Mouse (Mus musculus) forebrain, embryonic 15.5 days (tissue): ENCODE data around the gene Tmem94. TPM values are rescaled to one million over a fixed set of nuclear protein-coding genes. Genes with fewer than 3 reads are reported as not detected.

ENCODE experiments used
- ATAC-seq: fragments of 200-750 bp; cut with Nextera tagmentation; replicated peaks from 2 replicates; pipeline ENCODE4 v1.8.0; 2017; ENCODE audit warnings: mild to moderate bottlenecking, moderate TSS enrichment, moderate library complexity
- H3K27ac ChIP-seq: fragments of 300-500 bp; sonication (generic); replicated peaks from 2 replicates; pipeline ENCODE4 v1.5.1; 2015; ENCODE audit warnings: mild to moderate bottlenecking, inconsistent platforms
- H3K27me3 ChIP-seq: fragments of 300-500 bp; sonication (generic); 2 replicates; pipeline ENCODE4 v1.6.1; 2015; ENCODE audit warnings: inconsistent platforms
- H3K36me3 ChIP-seq: fragments of 300-500 bp; sonication (generic); 2 replicates; pipeline ENCODE4 v1.6.1; 2015; ENCODE audit warnings: mild to moderate bottlenecking, inconsistent platforms
- H3K4me1 ChIP-seq: fragments of 300-500 bp; sonication (generic); 2 replicates; pipeline ENCODE4 v1.6.1; 2015; ENCODE audit warnings: inconsistent platforms
- H3K4me2 ChIP-seq: fragments of 300-500 bp; sonication (generic); replicated peaks from 2 replicates; pipeline ENCODE4 v1.6.1; 2015; ENCODE audit warnings: mild to moderate bottlenecking, inconsistent platforms
- H3K4me3 ChIP-seq: fragments of 300-500 bp; sonication (generic); 2 replicates; pipeline ENCODE4 v1.5.1; 2015; ENCODE audit warnings: mild to moderate bottlenecking, inconsistent platforms
- H3K9ac ChIP-seq: fragments of 300-500 bp; sonication (generic); replicated peaks from 2 replicates; pipeline ENCODE4 v1.6.1; 2015; ENCODE audit warnings: mild to moderate bottlenecking, inconsistent platforms
- H3K9me3 ChIP-seq: fragments of 300-500 bp; sonication (generic); 2 replicates; pipeline ENCODE4 v1.6.1; 2016; ENCODE audit warnings: inconsistent platforms
- WGBS: fragments of 180-500 bp; shearing (Covaris S2); methylation state at CpG from one replicate; pipeline ENCODE4 v1.1.7; 2015; ENCODE audit warnings: mixed read lengths; 5-methylcytosine and 5-hydroxymethylcytosine counted together
- polyA plus RNA-seq: library from polyadenylated mRNA; unstranded; fragments of >200 nt; fragmentation: Nextera tagmentation; extraction: Ambion mirVana; gene quantifications from 2 replicates; pipeline ENCODE4 v1.2.1, GENCODE M21; 2015

Gene Tmem94
- 27.6 and 29.8 TPM in 2 replicates for polyA plus RNA-seq

- H3K9me3 ChIP-seq: no peaks in the 10 kb centered on the region
- peak within 1 kb of the TSS; percentile 55 for H3K4me2 ChIP-seq
- no peaks in the 10 kb centered on the region for H3K36me3 ChIP-seq
- H3K27ac ChIP-seq: peak within 1 kb of the TSS; percentile 91
- peak within 1 kb of the TSS; percentile 74 for H3K4me3 ChIP-seq
- peak; percentile 97 for ATAC-seq
- WGBS: under 1% methylated on average over 32 of the region's 32 CpGs
- H3K4me1 ChIP-seq: peaks cover 37% of the 10 kb centered on the region
- H3K9ac ChIP-seq: peak within 1 kb of the TSS; percentile 83
- H3K27me3 ChIP-seq: no peaks in the 10 kb centered on the region
These were observed at the start of gene Tmem94 for GRCm38 (mm10) chr11:115765103-115765606. Gene Tmem94 (plus strand): TSS chr11:115765433.

GRCm38 (mm10) chr11:115716410-115717338 lies 48.6 kb upstream of the Tmem94 start:
- Histone ChIP-seq H3K27ac (no peak overlapping the region), H3K4me2 (no peak overlapping the region), H3K27me3 (no peaks in the 10 kb centered on the region), H3K9ac (no peak overlapping the region), H3K9me3 (no peaks in the 10 kb centered on the region), H3K4me3 (no peak overlapping the region), H3K4me1 (no peaks in the 10 kb centered on the region), H3K36me3 (no peaks in the 10 kb centered on the region)
- WGBS: 67% methylated on average over 15 of the region's 15 CpGs
- ATAC-seq: no peak

- Histone ChIP-seq H3K4me1 (no peaks in the 10 kb centered on the region), H3K4me3 (no peak overlapping the region), H3K9me3 (no peaks in the 10 kb centered on the region), H3K9ac (no peak overlapping the region), H3K27me3 (no peaks in the 10 kb centered on the region), H3K27ac (no peak overlapping the region), H3K4me2 (no peak overlapping the region), H3K36me3 (no peaks in the 10 kb centered on the region)
- WGBS: 54% methylated on average over 8 of the region's 8 CpGs
- ATAC-seq: no peak
These were observed 47.4 kb upstream of the Tmem94 start for GRCm38 (mm10) chr11:115717660-115718390.

- Histone ChIP-seq H3K27ac (no peak overlapping the region), H3K36me3 (no peaks in the 10 kb centered on the region), H3K9me3 (no peaks in the 10 kb centered on the region), H3K9ac (no peak overlapping the region), H3K4me2 (no peak overlapping the region), H3K4me1 (no peaks in the 10 kb centered on the region), H3K27me3 (no peaks in the 10 kb centered on the region), H3K4me3 (no peak overlapping the region)
- no peak for ATAC-seq
- WGBS: 15% methylated on average over 14 of the region's 14 CpGs
These were observed 42.6 kb upstream of the Tmem94 start for GRCm38 (mm10) chr11:115722638-115723037.

- no peaks in the 10 kb centered on the region for H3K9me3 ChIP-seq
- no peak overlapping the region for H3K9ac ChIP-seq
- no peaks in the 10 kb centered on the region for H3K36me3 ChIP-seq
- no peak overlapping the region for H3K27ac ChIP-seq
- no peak for ATAC-seq
- H3K4me2 ChIP-seq: no peak overlapping the region
- 83% methylated on average over 2 of the region's 2 CpGs for WGBS
- H3K27me3 ChIP-seq: no peaks in the 10 kb centered on the region
- H3K4me1 ChIP-seq: no peaks in the 10 kb centered on the region
- no peak overlapping the region for H3K4me3 ChIP-seq
These were observed 42.0 kb upstream of the Tmem94 start for GRCm38 (mm10) chr11:115723231-115723630.

- H3K9me3 ChIP-seq: no peaks in the 10 kb centered on the region
- no peak overlapping the region for H3K4me3 ChIP-seq
- H3K27ac ChIP-seq: peak overlapping the region; percentile 38
- H3K36me3 ChIP-seq: no peaks in the 10 kb centered on the region
- H3K4me1 ChIP-seq: peaks cover 8% of the 10 kb centered on the region; the same call in 1 of the 2 replicates
- WGBS: 50% methylated on average over 11 of the region's 11 CpGs
- H3K27me3 ChIP-seq: no peaks in the 10 kb centered on the region
- no peak for ATAC-seq
- H3K4me2 ChIP-seq: no peak overlapping the region
- no peak overlapping the region for H3K9ac ChIP-seq
These were observed 31.1 kb upstream of the Tmem94 start for GRCm38 (mm10) chr11:115734041-115734686.

- Histone ChIP-seq H3K9me3 (no peaks in the 10 kb centered on the region), H3K4me1 (peaks cover 8% of the 10 kb centered on the region; the same call in 1 of the 2 replicates), H3K4me3 (no peak overlapping the region), H3K9ac (no peak overlapping the region), H3K4me2 (no peak overlapping the region), H3K27me3 (no peaks in the 10 kb centered on the region), H3K27ac (no peak overlapping the region), H3K36me3 (no peaks in the 10 kb centered on the region)
- 27% methylated on average over 10 of the region's 10 CpGs for WGBS
- ATAC-seq: no peak
These were observed 27.5 kb upstream of the Tmem94 start for GRCm38 (mm10) chr11:115737608-115738208.

- H3K4me2 ChIP-seq: no peak overlapping the region
- H3K4me3 ChIP-seq: no peak overlapping the region
- H3K9ac ChIP-seq: no peak overlapping the region
- no peaks in the 10 kb centered on the region for H3K36me3 ChIP-seq
- 63% methylated on average over 13 of the region's 13 CpGs for WGBS
- no peak overlapping the region for H3K27ac ChIP-seq
- peaks cover 8% of the 10 kb centered on the region; the same call in 1 of the 2 replicates for H3K4me1 ChIP-seq
- H3K9me3 ChIP-seq: no peaks in the 10 kb centered on the region
- ATAC-seq: no peak
- no peaks in the 10 kb centered on the region for H3K27me3 ChIP-seq
These were observed 26.9 kb upstream of the Tmem94 start for GRCm38 (mm10) chr11:115738275-115738885.

- Histone ChIP-seq H3K27me3 (no peaks in the 10 kb centered on the region), H3K9me3 (no peaks in the 10 kb centered on the region), H3K36me3 (no peaks in the 10 kb centered on the region), H3K4me3 (no peak overlapping the region), H3K27ac (no peak overlapping the region), H3K4me1 (0 out of 2 replicates have a peak, but pooled peaks cover 3% of the 10 kb centered on the region), H3K9ac (no peak overlapping the region), H3K4me2 (no peak overlapping the region)
- WGBS: 91% methylated on average over 11 of the region's 11 CpGs
- no peak for ATAC-seq
These were observed 24.2 kb upstream of the Tmem94 start for GRCm38 (mm10) chr11:115741070-115741469.

GRCm38 (mm10) chr11:115742926-115743325 lies 22.3 kb upstream of the Tmem94 start:
- Histone ChIP-seq H3K27me3 (no peaks in the 10 kb centered on the region), H3K9me3 (no peaks in the 10 kb centered on the region), H3K9ac (no peak overlapping the region), H3K4me3 (no peak overlapping the region), H3K4me1 (peaks cover 14% of the 10 kb centered on the region; the same call in 1 of the 2 replicates), H3K36me3 (no peaks in the 10 kb centered on the region), H3K4me2 (no peak overlapping the region), H3K27ac (no peak overlapping the region)
- ATAC-seq: no peak
- 90% methylated on average over 9 of the region's 9 CpGs for WGBS

GRCm38 (mm10) chr11:115744385-115744784 lies 20.8 kb upstream of the Tmem94 start:
- Histone ChIP-seq H3K27me3 (no peaks in the 10 kb centered on the region), H3K9me3 (no peaks in the 10 kb centered on the region), H3K4me2 (no peak overlapping the region), H3K27ac (no peak overlapping the region), H3K9ac (no peak overlapping the region), H3K36me3 (no peaks in the 10 kb centered on the region), H3K4me3 (no peak overlapping the region), H3K4me1 (peaks cover 11% of the 10 kb centered on the region; the same call in 1 of the 2 replicates)
- WGBS: 85% methylated on average over 5 of the region's 5 CpGs
- ATAC-seq: no peak
